Mouse (Mus musculus): ENCODE measurements around the gene Itpr3. TPM values are rescaled to one million over a fixed set of nuclear protein-coding genes. Genes with fewer than 3 reads are reported as not detected.

Gene Itpr3
- total RNA-seq, 1 experiment = 44.1 TPM

GRCm38 (mm10) chr17:27041787-27042055, 15.4 kb upstream of the Itpr3 start:
- no peaks in the 10 kb centered on the region for H3K9me3 ChIP-seq (ENCODE audit: control insufficient read depth, insufficient read depth, low read depth, low read length)
- no peaks in the 10 kb centered on the region for H3K36me3 ChIP-seq (ENCODE audit: control insufficient read depth, insufficient read depth, low read length, poor library complexity, severe bottlenecking)
- TF ChIP-seq MAFK (IDR thresholded peaks at IDR 0.05; ENCODE audit: insufficient read depth, low read depth, low read length) = no peak
- no peak for TF ChIP-seq CHD2 (IDR thresholded peaks at IDR 0.05; ENCODE audit: low read depth, low read length)
- no peak for TF ChIP-seq ZNF384 (IDR thresholded peaks at IDR 0.05; ENCODE audit: low read depth, low read length)
- no peak for TF ChIP-seq ZC3H11A (IDR thresholded peaks at IDR 0.05; ENCODE audit: borderline replicate concordance, low read depth, low read length)
- TF ChIP-seq HCFC1 (IDR thresholded peaks at IDR 0.05; ENCODE audit: borderline replicate concordance, insufficient read depth, low read length) = no peak
- H3K27ac ChIP-seq (ENCODE audit: insufficient read depth, low read depth, low read length, poor library complexity, severe bottlenecking) = peak overlapping the region; percentile 96
- peak overlapping the region in 1 of 2 experiments; percentile 6; a peak in 1 of 4 replicates for H3K4me3 ChIP-seq (ENCODE audit: insufficient read depth in 1 of 2, low read depth in 1 of 2, low read length in 2 of 2, poor library complexity in 1 of 2, severe bottlenecking in 1 of 2)
- no peak for DNase-seq (ENCODE audit: low read depth, low spot score)
- peak overlapping the region; percentile 50; the same call in 1 of the 2 replicates for H3K9ac ChIP-seq (ENCODE audit: insufficient read depth, low read depth, low read length, poor library complexity, severe bottlenecking)
- in situ Hi-C loops (cut with MboI; ENCODE audit: low sequenced_read_pairs in 2 of 2, unreplicated experiment in 2 of 2) = no loop called here
- peaks cover 5 to 38% of the 10 kb centered on the region in 2 experiments; a peak in 3 of 4 replicates for H3K4me1 ChIP-seq (ENCODE audit: control insufficient read depth in 2 of 2, insufficient read depth in 2 of 2, low read length in 2 of 2, poor library complexity in 1 of 2)

- Histone ChIP-seq H3K4me3 (ENCODE audit: insufficient read depth in 1 of 2, low read depth in 1 of 2, low read length in 2 of 2, poor library complexity in 1 of 2, severe bottlenecking in 1 of 2) (peak overlapping the region in 1 of 2 experiments; percentile 17; a peak in 2 of 4 replicates), H3K9me3 (ENCODE audit: control insufficient read depth, insufficient read depth, low read depth, low read length) (no peaks in the 10 kb centered on the region), H3K4me1 (ENCODE audit: control insufficient read depth in 2 of 2, insufficient read depth in 2 of 2, low read length in 2 of 2, poor library complexity in 1 of 2) (peaks cover 5 to 35% of the 10 kb centered on the region in 2 experiments; a peak in 3 of 4 replicates), H3K27ac (ENCODE audit: insufficient read depth, low read depth, low read length, poor library complexity, severe bottlenecking) (peak overlapping the region; percentile 96), H3K9ac (ENCODE audit: insufficient read depth, low read depth, low read length, poor library complexity, severe bottlenecking) (peak overlapping the region; percentile 71; the same call in 1 of the 2 replicates), H3K36me3 (ENCODE audit: control insufficient read depth, insufficient read depth, low read length, poor library complexity, severe bottlenecking) (no peaks in the 10 kb centered on the region)
- in situ Hi-C loops (cut with MboI; ENCODE audit: low sequenced_read_pairs in 2 of 2, unreplicated experiment in 2 of 2) = no loop called here
- TF ChIP-seq MAFK (IDR thresholded peaks at IDR 0.05; ENCODE audit: insufficient read depth, low read depth, low read length) (no peak), HCFC1 (IDR thresholded peaks at IDR 0.05; ENCODE audit: borderline replicate concordance, insufficient read depth, low read length) (no peak), CHD2 (IDR thresholded peaks at IDR 0.05; ENCODE audit: low read depth, low read length) (no peak), ZNF384 (IDR thresholded peaks at IDR 0.05; ENCODE audit: low read depth, low read length) (no peak), ZC3H11A (IDR thresholded peaks at IDR 0.05; ENCODE audit: borderline replicate concordance, low read depth, low read length) (no peak)
- DNase-seq (ENCODE audit: low read depth, low spot score) = no peak
These were observed 14.3 kb upstream of the Itpr3 start for GRCm38 (mm10) chr17:27042840-27043239.

- peaks cover 4 to 38% of the 10 kb centered on the region in 2 experiments; a peak in 3 of 4 replicates for H3K4me1 ChIP-seq (ENCODE audit: control insufficient read depth in 2 of 2, insufficient read depth in 2 of 2, low read length in 2 of 2, poor library complexity in 1 of 2)
- DNase-seq (ENCODE audit: low read depth, low spot score) = no peak
- TF ChIP-seq MAFK (IDR thresholded peaks at IDR 0.05; ENCODE audit: insufficient read depth, low read depth, low read length) = no peak
- in situ Hi-C loops (cut with MboI; ENCODE audit: low sequenced_read_pairs in 2 of 2, unreplicated experiment in 2 of 2) = no loop called here
- H3K27ac ChIP-seq (ENCODE audit: insufficient read depth, low read depth, low read length, poor library complexity, severe bottlenecking) = peak overlapping the region; percentile 57; the same call in 1 of the 2 replicates
- no peak overlapping the region for H3K4me3 ChIP-seq (ENCODE audit: insufficient read depth in 1 of 2, low read depth in 1 of 2, low read length in 2 of 2, poor library complexity in 1 of 2, severe bottlenecking in 1 of 2)
- no peaks in the 10 kb centered on the region for H3K9me3 ChIP-seq (ENCODE audit: control insufficient read depth, insufficient read depth, low read depth, low read length)
- no peaks in the 10 kb centered on the region for H3K36me3 ChIP-seq (ENCODE audit: control insufficient read depth, insufficient read depth, low read length, poor library complexity, severe bottlenecking)
- peak overlapping the region; percentile 12; the same call in 1 of the 2 replicates for H3K9ac ChIP-seq (ENCODE audit: insufficient read depth, low read depth, low read length, poor library complexity, severe bottlenecking)
These were observed 11.9 kb upstream of the Itpr3 start for GRCm38 (mm10) chr17:27045164-27045563.

GRCm38 (mm10) chr17:27047762-27048444, 9.2 kb upstream of the Itpr3 start:
- in situ Hi-C loops (cut with MboI; ENCODE audit: low sequenced_read_pairs in 2 of 2, unreplicated experiment in 2 of 2) = no loop called here
- TF ChIP-seq MAFK (IDR thresholded peaks at IDR 0.05; ENCODE audit: insufficient read depth, low read depth, low read length) (no peak), ZC3H11A (IDR thresholded peaks at IDR 0.05; ENCODE audit: borderline replicate concordance, low read depth, low read length) (0 out of 2 replicates have a peak, but pooled peaks have one; percentile 16)
- peak overlapping the region; percentile 88 for H3K27ac ChIP-seq (ENCODE audit: insufficient read depth, low read depth, low read length, poor library complexity, severe bottlenecking)
- peak overlapping the region; percentile 71; the same call in 1 of the 2 replicates for H3K9ac ChIP-seq (ENCODE audit: insufficient read depth, low read depth, low read length, poor library complexity, severe bottlenecking)
- peaks cover 7 to 49% of the 10 kb centered on the region in 2 experiments; a peak in 3 of 4 replicates for H3K4me1 ChIP-seq (ENCODE audit: control insufficient read depth in 2 of 2, insufficient read depth in 2 of 2, low read length in 2 of 2, poor library complexity in 1 of 2)
- no peaks in the 10 kb centered on the region for H3K9me3 ChIP-seq (ENCODE audit: control insufficient read depth, insufficient read depth, low read depth, low read length)
- peak overlapping the region in 1 of 2 experiments; percentile 44; a peak in 2 of 4 replicates for H3K4me3 ChIP-seq (ENCODE audit: insufficient read depth in 1 of 2, low read depth in 1 of 2, low read length in 2 of 2, poor library complexity in 1 of 2, severe bottlenecking in 1 of 2)
- no peaks in the 10 kb centered on the region for H3K36me3 ChIP-seq (ENCODE audit: control insufficient read depth, insufficient read depth, low read length, poor library complexity, severe bottlenecking)
- no peak for DNase-seq (ENCODE audit: low read depth, low spot score)

Data from ES-E14 (cell line).